Mouse (Mus musculus) cortical plate, adult 2 months (tissue): ENCODE results near the gene Foxo6.

ENCODE experiments used
- CTCF ChIP-seq: fragments of 200-500 bp; IDR thresholded peaks from 2 replicates; pipeline ENCODE4 v1.5.1; 2011; ENCODE audit warnings: mild to moderate bottlenecking, control low read depth, low read length; ENCODE audit not compliant: insufficient read depth; ENCODE audit errors: extremely low read depth
- POLR2A ChIP-seq: fragments of 200-500 bp; IDR thresholded peaks from 2 replicates; pipeline ENCODE4 v1.6.1; 2011; ENCODE audit warnings: mild to moderate bottlenecking, low read length, control low read depth; ENCODE audit not compliant: insufficient read depth; ENCODE audit errors: extremely low read depth

DNA sequence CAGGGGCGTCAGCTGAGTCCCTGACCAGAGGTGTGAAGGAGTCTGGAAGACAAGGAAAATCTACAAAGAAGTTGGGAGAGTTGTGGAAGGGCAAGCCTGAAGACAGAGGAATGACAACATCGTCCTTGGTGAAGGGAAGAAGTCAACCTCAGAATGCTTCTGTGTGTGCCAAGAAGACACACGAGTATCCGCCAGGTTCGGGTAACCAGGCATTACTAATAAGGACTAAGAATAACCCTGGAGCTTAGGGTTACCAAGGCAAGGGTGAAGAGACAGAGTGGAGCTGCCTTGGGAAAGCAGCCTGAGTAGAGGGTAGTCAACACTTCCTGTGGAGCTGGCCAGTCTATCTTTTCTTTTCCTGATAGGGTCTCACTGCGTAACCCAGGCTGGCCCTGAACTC is 41.1 kb downstream of the Foxo6 start:
- TF ChIP-seq POLR2A (no peak), CTCF (no peak)
